Mouse (Mus musculus): ENCODE measurements around the gene Rab5a. TPM values are rescaled to one million over a fixed set of nuclear protein-coding genes. Genes with fewer than 3 reads are reported as not detected.
"Not testable (repeated sequence)": the region's sequence is repeated elsewhere in the genome, so short reads cannot be mapped to it uniquely, and the experiment has no call there.

Gene Rab5a
- polyA plus RNA-seq, 1 experiment from 2014 or later, result 115 TPM

DNA sequence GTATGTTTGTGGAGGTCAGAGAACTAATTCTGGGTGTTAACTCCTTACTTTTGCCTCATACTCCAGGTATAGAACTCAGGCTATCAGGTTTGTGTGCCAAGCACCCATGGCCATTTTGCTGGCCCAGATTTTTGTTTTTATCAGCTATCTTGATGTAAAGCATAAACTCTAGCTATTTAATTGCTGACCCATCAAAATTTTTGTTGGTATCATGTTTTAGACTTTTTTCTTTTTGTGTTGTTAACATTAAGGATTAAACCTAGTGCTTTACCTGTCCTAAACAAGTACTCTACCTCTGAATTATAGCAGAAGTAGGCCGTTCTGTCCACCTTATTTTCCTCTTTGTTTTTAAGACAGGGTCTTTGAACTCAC is 10.0 kb downstream of the Rab5a start:
- H3K4me2 ChIP-seq, result no peak overlapping the region
- H3K9ac ChIP-seq (replicated peaks), result no peak overlapping the region
- 95% methylated on average over 1 of the region's 1 CpGs for WGBS
- no peak for ATAC-seq (ENCODE audit: low FRiP score)
- H3K27ac ChIP-seq (replicated peaks), result no peak overlapping the region
- no peaks in the 10 kb centered on the region for H3K9me3 ChIP-seq (replicated peaks)
- H3K36me3 ChIP-seq, result peaks cover 24% of the 10 kb centered on the region
- no peaks in the 10 kb centered on the region for H3K27me3 ChIP-seq (replicated peaks)
- no peak overlapping the region for H3K4me3 ChIP-seq (replicated peaks)
- no peaks in the 10 kb centered on the region for H3K4me1 ChIP-seq

GRCm38 (mm10) chr17:53502966-53503365 is 23.9 kb downstream of the Rab5a start:
- no peak overlapping the region for H3K9ac ChIP-seq (replicated peaks)
- no peak overlapping the region for H3K4me3 ChIP-seq (replicated peaks)
- no peaks in the 10 kb centered on the region for H3K9me3 ChIP-seq (replicated peaks)
- H3K27ac ChIP-seq (replicated peaks), result no peak overlapping the region
- no peaks in the 10 kb centered on the region for H3K4me1 ChIP-seq
- WGBS, result 99% methylated on average over 2 of the region's 2 CpGs
- no peak overlapping the region for H3K4me2 ChIP-seq
- no peak for ATAC-seq (ENCODE audit: low FRiP score)
- H3K36me3 ChIP-seq, result peaks cover 49% of the 10 kb centered on the region
- H3K27me3 ChIP-seq (replicated peaks), result no peaks in the 10 kb centered on the region

GRCm38 (mm10) chr17:53512311-53512951 is 33.4 kb downstream of the Rab5a start:
- peaks cover 12% of the 10 kb centered on the region; the same call in 1 of the 2 replicates for H3K36me3 ChIP-seq
- no peak overlapping the region for H3K4me3 ChIP-seq (replicated peaks)
- WGBS, result 85% methylated on average over 2 of the region's 2 CpGs
- H3K4me2 ChIP-seq, result no peak overlapping the region
- no peaks in the 10 kb centered on the region for H3K9me3 ChIP-seq (replicated peaks)
- no peak overlapping the region for H3K9ac ChIP-seq (replicated peaks)
- no peak overlapping the region for H3K27ac ChIP-seq (replicated peaks)
- no peaks in the 10 kb centered on the region for H3K27me3 ChIP-seq (replicated peaks)
- no peaks in the 10 kb centered on the region for H3K4me1 ChIP-seq
- ATAC-seq (ENCODE audit: low FRiP score), result peak; percentile 53; the same call in 1 of the 2 replicates

GRCm38 (mm10) chr17:53519364-53519763 is 40.3 kb downstream of the Rab5a start:
- Histone ChIP-seq H3K4me2 (no peak overlapping the region), H3K9ac (replicated peaks) (no peak overlapping the region), H3K4me1 (no peaks in the 10 kb centered on the region), H3K36me3 (peaks cover 12% of the 10 kb centered on the region; the same call in 1 of the 2 replicates), H3K27me3 (replicated peaks) (no peaks in the 10 kb centered on the region), H3K27ac (replicated peaks) (no peak overlapping the region), H3K4me3 (replicated peaks) (no peak overlapping the region), H3K9me3 (replicated peaks) (no peaks in the 10 kb centered on the region)
- no peak for ATAC-seq (ENCODE audit: low FRiP score)

DNA sequence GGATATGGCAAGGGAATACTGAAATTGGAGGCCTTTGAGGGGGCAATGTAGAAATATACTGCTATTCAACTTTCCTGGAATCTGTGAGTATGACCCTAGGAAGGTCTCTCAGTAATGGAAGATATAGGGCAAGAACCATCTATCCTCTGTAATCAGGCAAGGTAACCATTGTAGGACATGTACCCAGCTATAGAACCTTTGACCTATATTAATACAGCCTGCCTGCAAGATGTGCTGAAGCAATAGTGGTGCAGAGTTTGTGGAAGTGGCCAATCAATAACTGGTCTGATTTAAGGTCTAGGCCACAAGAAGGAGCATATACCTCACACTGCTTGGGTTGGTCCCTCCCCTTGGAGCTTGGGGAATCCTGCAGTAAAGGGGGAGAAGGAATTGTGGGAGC is 41.5 kb downstream of the Rab5a start:
- ATAC-seq (ENCODE audit: low FRiP score), result no peak
- H3K36me3 ChIP-seq, result peaks cover 5% of the 10 kb centered on the region; the same call in 1 of the 2 replicates
- no peaks in the 10 kb centered on the region for H3K9me3 ChIP-seq (replicated peaks)

GRCm38 (mm10) chr17:53528034-53528433 is 49.0 kb downstream of the Rab5a start:
- no peak overlapping the region for H3K9ac ChIP-seq (replicated peaks)

More for the DNA sequence above, 41.5 kb downstream of the Rab5a start:
- no peak overlapping the region for H3K4me2 ChIP-seq
- no peak overlapping the region for H3K4me3 ChIP-seq (replicated peaks)
- H3K27me3 ChIP-seq (replicated peaks), result no peaks in the 10 kb centered on the region
- H3K27ac ChIP-seq (replicated peaks), result no peak overlapping the region
- H3K4me1 ChIP-seq, result no peaks in the 10 kb centered on the region
- H3K9ac ChIP-seq (replicated peaks), result no peak overlapping the region

GRCm38 (mm10) chr17:53531160-53531559 is 52.1 kb downstream of the Rab5a start:
- Histone ChIP-seq H3K9me3 (replicated peaks) (no peaks in the 10 kb centered on the region), H3K4me1 (no peaks in the 10 kb centered on the region), H3K27ac (replicated peaks) (no peak overlapping the region), H3K27me3 (replicated peaks) (no peaks in the 10 kb centered on the region), H3K4me2 (no peak overlapping the region), H3K9ac (replicated peaks) (no peak overlapping the region), H3K36me3 (no peaks in the 10 kb centered on the region), H3K4me3 (replicated peaks) (no peak overlapping the region)
- 58% methylated on average over 2 of the region's 2 CpGs for WGBS
- ATAC-seq (ENCODE audit: low FRiP score), result no peak

More at GRCm38 (mm10) chr17:53528034-53528433, 49.0 kb downstream of the Rab5a start:
- Histone ChIP-seq H3K27me3 (replicated peaks) (no peaks in the 10 kb centered on the region), H3K36me3 (no peaks in the 10 kb centered on the region), H3K9me3 (replicated peaks) (no peaks in the 10 kb centered on the region), H3K4me2 (no peak overlapping the region), H3K4me3 (replicated peaks) (no peak overlapping the region), H3K27ac (replicated peaks) (no peak overlapping the region), H3K4me1 (no peaks in the 10 kb centered on the region)
- WGBS, result 88% methylated on average over 2 of the region's 2 CpGs
- no peak for ATAC-seq (ENCODE audit: low FRiP score)

- 79% methylated on average over 2 of the region's 2 CpGs for WGBS
- no peak for ATAC-seq (ENCODE audit: low FRiP score)
- Histone ChIP-seq H3K27ac (replicated peaks) (no peak overlapping the region), H3K36me3 (no peaks in the 10 kb centered on the region), H3K27me3 (replicated peaks) (no peaks in the 10 kb centered on the region), H3K9me3 (replicated peaks) (no peaks in the 10 kb centered on the region), H3K4me1 (no peaks in the 10 kb centered on the region), H3K4me2 (no peak overlapping the region), H3K9ac (replicated peaks) (no peak overlapping the region), H3K4me3 (replicated peaks) (no peak overlapping the region)
Measured at GRCm38 (mm10) chr17:53532425-53532824, 53.4 kb downstream of the Rab5a start.

DNA sequence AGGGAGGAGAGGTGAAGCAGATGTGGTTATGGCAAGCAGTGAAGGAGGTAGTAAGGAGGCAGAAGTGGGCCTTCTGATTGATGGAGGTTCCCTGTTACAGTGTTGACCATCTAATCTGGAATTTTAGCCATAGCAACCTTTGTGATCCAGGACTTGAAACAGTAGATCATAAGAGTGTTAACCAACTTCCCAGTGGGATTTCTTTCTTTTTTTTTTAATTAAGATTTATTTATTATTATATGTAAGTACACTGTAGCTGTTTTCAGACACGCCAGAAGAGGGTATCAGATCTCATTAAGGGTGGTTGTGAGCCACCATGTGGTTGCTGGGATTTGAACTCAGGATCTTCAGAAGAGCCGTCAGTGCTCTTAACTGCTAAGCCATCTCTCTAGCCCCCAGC is 60.3 kb downstream of the Rab5a start, which contains the start of gene Pp2d1:
TSS of gene Pp2d1 (minus strand) at position 101 of the 400 bp plus-strand sequence.
- WGBS, result 87% methylated on average over 2 of the region's 2 CpGs
- not testable (repeated sequence) for H3K9ac ChIP-seq (replicated peaks); H3K27ac ChIP-seq (replicated peaks); H3K4me3 ChIP-seq (replicated peaks); H3K27me3 ChIP-seq (replicated peaks); ATAC-seq (ENCODE audit: low FRiP score); H3K4me1 ChIP-seq; H3K9me3 ChIP-seq (replicated peaks); H3K4me2 ChIP-seq; H3K36me3 ChIP-seq

GRCm38 (mm10) chr17:53542536-53542935 is 63.5 kb downstream of the Rab5a start:
- Histone ChIP-seq H3K4me1 (no peaks in the 10 kb centered on the region), H3K36me3 (no peaks in the 10 kb centered on the region), H3K9me3 (replicated peaks) (no peaks in the 10 kb centered on the region), H3K9ac (replicated peaks) (no peak overlapping the region), H3K27ac (replicated peaks) (no peak overlapping the region), H3K4me3 (replicated peaks) (no peak overlapping the region), H3K27me3 (replicated peaks) (no peaks in the 10 kb centered on the region), H3K4me2 (no peak overlapping the region)
- 97% methylated on average over 4 of the region's 4 CpGs for WGBS
- no peak for ATAC-seq (ENCODE audit: low FRiP score)

- H3K4me1 ChIP-seq, result no peaks in the 10 kb centered on the region
- no peaks in the 10 kb centered on the region for H3K27me3 ChIP-seq (replicated peaks)
- no peaks in the 10 kb centered on the region for H3K36me3 ChIP-seq
- ATAC-seq (ENCODE audit: low FRiP score), result no peak
- 70% methylated on average over 9 of the region's 9 CpGs for WGBS
- no peak overlapping the region for H3K4me3 ChIP-seq (replicated peaks)
- no peaks in the 10 kb centered on the region for H3K9me3 ChIP-seq (replicated peaks)
- no peak overlapping the region for H3K27ac ChIP-seq (replicated peaks)
- H3K9ac ChIP-seq (replicated peaks), result no peak overlapping the region
- H3K4me2 ChIP-seq, result no peak overlapping the region
Measured at GRCm38 (mm10) chr17:53543591-53544324, 64.7 kb downstream of the Rab5a start.

All from neural tube, embryonic 15.5 days (tissue).